Mouse (Mus musculus): Measurements from ENCODE around the gene Mki67.
"Not testable (repeated sequence)": the region's sequence is repeated elsewhere in the genome, so short reads cannot be mapped to it uniquely, and the experiment has no call there.

Mki67 gene

DNA sequence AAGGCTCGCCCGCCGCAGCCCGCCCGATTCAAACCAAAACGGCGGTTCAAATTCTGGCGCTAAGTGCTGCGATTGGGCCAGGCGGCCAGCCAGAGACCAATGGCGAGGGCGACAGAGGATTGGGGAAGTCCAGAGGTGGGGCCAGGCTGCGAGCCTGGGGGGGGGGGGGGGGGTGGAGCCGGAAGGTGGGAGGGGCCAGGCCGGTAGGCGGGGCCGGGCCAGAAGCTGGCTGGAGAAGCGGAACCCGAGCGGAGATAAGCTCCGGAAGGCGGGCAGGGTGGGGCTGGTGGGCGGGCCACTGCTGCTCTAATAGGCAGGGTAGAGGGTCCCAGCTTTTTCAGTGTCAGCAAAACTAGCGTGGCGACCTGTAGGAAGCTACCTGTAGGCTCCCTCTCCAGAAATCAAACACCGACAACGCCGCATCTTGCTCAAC lies 300 bp upstream of the Mki67 start:
- peak; percentile 49 for DNase-seq

DNA sequence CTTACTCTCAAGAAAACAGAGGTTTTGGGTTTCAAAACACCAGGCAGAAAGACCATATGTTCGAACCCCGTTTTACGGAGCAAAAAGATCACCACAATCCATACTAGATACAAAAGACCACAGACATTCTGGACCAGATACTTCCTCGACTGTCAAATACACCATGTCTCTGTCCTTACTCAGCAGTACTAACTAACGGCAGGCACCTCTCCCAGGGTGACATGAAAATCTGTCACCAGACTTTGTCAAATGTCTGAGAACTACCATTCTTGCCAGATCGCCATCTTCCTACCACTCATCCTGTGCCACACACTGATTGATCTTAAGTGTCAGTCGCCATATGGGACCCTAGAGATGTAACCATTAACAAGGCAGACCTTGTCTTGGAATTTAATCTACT lies 995 bp downstream of the Mki67 start:
- no peak for DNase-seq

DNA sequence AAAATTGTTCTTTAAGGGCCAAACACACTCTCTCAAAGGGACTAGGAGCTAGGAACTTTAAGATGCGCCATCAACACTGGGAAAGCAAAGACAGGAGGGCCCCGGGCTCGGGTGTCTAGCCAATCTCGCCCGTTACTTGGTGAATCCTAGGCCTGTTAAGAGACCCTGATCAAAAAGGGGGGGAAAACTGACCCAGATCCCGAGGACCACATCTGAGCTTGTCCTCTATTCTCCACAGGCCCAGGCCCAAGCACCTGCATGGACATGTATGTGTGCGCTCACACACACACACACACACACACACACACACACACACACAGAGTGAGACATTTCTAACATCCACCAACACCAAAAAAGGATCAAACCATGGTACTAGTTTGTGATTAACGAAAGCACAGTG lies 2.8 kb downstream of the Mki67 start:
- DNase-seq: no peak

DNA sequence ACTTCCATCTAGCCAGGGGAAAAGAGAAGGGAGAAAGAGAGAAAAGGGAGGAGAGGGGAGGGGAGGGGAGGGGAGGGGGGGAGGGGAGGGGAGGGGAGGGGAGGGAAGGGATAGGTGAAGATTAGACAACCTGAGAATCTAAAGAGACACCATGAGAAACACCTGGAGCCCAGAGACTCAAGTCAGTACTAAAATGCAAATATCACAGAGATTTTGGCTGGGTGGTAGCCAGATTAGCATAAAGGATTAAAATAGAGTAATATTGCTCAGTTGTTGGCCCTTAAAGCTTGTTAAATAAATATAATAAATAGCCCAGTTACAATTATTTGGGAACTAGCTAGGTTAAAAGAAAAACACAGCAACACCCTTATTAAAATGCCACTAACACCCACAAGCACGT lies 3.6 kb downstream of the Mki67 start:
- no peak for DNase-seq

DNA sequence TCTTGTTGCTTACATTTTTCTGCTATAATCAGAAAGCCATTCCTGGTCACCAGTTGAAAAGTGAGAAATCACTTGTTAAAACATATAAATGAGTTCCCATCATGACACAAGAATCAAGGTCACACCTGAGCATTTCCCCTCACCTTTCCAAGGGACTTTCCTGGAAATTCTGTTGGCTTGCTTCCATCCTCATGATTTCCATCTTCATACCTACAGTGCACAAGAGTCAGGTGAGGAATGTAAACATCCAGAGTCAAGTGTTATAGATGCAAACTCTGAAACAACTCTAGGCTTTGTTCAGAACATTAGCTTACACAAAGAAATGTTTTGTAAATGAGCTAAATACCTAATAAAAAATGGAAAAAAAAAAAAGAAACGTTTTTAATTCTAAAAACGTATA lies 5.5 kb downstream of the Mki67 start:
- no peak for DNase-seq

DNA sequence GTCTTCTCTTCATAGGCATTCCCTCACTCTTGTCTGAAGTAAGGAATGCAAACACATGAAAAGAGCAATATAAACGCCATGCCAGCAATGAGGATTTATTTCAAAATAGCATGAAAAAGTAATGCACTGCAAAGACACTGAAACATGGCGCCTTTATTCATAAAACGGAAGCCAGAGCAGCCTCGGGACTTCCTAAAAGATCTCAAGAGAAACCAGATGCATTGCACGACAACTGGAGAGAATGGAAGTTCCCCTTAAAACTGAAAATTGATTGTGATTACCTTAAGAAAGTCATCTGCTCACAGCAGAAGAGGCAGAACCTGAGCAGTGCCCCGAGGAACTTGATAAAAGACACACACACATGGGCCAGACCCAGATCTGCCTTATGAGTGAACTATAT lies 10.4 kb downstream of the Mki67 start:
- DNase-seq: no peak

DNA sequence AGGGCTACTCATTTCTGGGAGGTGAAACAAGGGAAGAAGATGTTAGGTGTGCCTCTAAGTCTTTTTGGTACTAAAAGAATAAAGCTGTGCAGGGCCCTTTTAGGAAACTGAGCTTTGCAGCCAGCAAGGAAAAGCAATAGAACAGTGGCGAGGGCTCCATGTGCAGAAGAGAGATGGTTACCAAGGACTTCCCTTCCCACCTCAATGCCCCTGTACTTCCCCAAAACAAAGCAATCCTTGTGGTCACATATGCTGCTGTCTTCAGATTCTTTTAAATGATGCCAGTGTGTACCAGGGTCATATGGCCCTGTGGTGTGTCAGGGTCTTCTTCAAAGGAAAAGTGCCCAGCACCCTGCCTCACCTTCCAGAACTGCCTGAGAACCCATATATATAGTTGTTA lies 11.1 kb downstream of the Mki67 start:
- no peak for DNase-seq

DNA sequence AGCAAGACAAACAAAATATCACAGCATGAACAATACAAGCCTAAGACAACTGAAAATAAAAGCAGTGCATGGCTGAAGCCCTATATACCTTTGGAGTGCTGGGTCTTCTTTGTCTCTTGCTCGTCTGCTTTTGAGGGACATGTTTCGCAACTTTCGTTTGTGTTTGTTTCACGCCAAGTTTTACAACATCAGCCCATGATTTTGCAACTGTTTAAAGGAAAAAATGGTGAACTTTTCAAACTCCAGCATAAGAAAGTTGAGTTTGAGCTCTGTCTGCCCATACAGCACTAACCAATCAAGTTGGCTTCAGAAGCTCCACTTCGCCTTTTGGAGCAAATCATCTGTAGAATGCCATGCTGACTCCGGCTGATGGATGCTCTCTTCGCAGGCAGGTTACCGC lies 11.9 kb downstream of the Mki67 start:
- DNase-seq: no peak

DNA sequence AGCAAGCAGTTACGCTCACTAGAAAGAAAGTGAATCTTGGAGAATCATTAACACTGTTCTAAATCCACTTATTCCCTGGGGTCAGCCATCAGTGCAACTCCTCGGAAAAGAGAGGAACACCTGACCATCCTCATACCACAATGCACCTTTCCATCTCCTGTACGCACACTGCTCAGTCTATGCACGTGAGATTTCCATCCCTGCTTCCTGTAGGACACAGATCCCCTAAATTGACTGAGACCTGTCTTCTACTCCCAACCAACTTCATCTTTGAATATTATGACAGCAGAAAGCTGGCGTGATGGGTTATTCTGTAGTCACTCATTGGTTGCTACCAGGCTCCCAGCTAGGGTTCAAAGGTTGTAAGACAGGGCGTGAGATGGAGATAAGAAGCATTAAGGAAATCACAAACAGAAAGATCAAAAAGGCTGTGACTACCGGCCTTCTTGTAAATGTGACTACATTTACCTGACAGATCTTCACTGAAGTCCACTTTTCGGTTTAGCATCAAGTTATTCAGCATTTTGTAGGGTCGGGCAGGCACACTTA lies 12.5 kb downstream of the Mki67 start:
- no peak for DNase-seq

DNA sequence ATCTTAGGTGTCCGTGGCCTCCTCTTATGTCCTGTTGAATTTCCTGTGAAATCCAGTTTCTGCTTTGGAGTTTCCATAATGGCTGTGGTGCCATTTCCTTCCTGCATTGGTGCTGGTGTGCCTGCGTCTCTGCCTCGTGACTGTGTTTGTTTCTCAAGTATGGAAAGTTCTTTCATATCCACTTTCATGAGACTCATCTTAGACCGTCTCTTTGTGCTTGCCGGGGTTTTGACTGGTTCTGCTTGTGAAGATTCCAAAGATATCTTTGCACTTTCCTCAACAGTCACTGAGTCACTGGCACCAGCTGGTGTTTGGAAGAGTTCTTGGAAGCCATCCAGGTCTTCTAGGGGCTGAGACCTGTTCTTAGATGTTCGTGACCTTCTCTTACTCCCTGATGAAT lies 16.8 kb downstream of the Mki67 start:
- DNase-seq: not testable (repeated sequence)

DNA sequence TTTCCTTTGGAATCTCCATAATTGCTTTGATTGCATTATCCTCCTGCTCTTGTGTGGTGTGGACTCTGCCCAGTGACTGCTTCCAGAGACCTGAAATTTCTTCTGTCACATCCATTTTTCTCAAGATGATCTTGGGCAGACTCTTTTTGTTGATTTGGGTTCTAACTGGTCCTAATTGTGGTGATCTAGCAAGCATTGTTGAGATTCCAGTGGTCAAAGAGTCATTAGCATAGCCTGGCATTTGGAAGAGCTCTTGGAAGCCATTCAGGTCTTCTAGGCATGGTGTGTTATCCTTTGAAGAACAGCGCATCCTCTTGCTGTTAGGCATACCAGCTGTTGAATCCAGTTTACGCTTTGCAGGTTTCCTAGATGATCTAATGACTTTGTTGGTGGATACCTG lies 17.8 kb downstream of the Mki67 start:
- DNase-seq: no peak

DNA sequence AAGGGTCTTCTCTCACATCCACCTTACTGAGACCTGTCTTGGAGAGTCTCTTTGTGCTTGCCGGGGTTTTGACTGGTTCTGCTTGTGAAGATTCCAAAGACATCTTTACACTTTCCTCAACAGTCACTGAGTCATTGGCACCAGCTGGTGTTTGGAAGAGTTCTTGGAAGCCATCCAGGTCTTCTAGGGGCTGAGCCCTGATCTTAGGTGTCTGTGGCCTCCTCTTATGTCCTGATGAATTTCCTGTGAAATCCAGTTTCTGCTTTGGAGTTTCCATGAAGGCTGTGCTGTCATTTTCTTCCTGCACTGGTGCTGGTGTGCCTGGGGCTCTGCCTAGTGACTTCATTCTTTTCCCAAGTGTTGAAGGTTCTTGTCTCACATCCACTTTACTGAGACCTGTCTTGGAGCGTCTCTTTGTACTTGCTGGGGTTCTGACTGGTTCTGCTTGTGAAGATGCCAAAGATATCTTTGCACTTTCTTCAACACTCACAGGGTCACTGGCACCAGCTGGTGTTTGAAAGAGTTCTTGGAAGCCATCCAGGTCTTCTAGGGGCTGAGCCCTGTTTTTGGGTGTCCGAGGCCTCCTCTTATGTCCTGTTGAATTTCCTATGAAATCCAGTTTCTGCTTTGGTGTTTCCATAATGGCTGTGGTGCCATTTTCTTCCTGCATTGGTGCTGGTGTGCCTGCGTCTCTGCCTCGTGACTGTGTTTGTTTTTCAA lies 19.0 kb downstream of the Mki67 start:
- not testable (repeated sequence) for DNase-seq

DNA sequence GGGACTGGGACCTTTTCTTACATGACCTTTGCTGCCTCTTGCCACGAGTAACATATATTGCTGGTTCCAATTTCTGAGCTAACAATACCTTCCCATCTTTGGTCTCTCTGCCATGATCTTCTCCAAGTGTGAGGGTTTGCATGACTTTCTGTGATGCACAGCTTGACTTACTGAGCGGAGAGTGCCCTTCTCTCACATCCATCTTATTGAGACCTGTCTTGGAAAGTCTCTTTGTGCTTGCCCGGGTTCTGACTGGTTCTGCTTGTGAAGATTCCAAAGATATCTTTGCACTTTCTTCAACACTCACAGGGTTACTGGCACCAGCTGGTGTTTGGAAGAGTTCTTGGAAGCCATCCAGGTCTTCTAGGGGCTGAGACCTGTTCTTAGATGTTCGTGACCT lies 20.0 kb downstream of the Mki67 start:
- DNase-seq: no peak

DNA sequence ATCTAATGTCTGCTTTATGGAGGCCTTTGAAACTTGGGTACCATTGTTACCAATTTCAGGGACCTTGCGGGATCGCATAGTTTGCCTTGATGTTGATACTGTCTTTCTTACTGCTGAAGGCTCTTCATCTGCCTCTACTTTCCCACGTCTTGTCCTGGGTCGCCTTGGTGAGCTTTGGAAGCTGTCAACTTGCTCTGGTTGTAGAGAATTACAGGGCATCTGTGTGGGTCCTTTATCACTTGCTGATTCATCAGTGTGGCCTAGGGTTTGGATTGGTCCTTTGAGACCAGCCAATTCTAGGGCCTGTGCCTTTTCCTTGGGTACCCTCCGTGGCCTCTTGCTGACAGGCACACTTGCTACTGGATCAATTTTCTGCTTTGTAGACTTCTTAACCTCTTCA lies 21.4 kb downstream of the Mki67 start:
- no peak for DNase-seq

DNA sequence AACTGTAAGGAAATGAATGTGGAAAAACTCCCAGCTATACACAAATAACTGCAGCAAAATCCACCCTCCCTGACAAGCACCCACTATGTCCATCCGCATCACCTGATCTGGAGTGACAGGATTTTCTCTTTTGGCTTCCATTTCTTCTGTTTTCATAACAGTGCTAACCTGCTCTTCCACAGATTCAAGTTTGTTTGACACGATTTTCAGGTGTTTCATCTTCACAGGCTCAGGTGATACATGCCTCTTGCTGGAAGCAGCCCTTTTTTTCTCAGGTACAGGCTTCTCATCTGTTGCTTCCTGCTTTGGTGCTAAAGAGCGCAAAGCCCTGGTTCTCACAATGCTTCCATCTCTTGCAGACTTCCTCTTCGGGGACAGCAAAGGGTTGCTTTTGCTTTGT lies 22.0 kb downstream of the Mki67 start:
- DNase-seq: no peak

DNA sequence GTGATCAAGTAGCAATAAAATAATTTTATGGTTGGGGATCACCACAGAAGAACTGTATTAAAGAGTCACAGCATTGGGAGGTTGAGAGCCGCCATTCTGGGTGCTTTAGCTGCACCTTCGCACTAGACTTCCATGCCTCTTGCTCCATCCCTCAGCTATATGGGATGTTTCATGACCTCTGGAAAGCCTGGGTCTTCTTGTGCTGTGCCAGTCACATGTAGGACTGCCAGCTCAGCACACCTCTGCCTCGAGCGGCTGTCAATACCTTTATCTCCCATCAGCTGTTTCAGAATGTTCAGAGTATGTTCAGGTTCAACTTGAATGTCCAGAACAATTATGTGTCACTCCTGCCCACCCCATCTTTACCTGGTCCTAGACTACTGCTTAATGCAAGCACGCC lies 24.2 kb downstream of the Mki67 start:
- no peak for DNase-seq

DNA sequence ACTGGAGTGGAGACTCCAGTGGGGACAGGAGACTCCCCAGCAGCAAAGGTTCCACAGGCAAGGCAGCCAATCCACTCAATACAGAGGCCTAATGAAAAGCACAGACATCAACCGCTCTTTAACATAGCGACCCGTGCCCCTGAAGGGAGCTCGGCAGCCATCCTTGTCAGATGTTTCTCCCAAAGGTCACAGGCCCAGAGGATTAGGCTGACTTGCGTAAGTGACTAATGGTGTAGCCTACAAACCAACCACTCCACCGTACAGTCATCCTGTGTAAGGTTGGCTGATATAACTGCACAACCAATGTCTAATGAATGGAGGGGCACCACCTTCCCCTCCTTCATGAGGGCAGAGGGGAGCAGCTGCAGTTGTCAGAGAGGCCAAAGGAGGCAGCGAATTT lies 26.8 kb downstream of the Mki67 start:
- no peak for DNase-seq

DNA sequence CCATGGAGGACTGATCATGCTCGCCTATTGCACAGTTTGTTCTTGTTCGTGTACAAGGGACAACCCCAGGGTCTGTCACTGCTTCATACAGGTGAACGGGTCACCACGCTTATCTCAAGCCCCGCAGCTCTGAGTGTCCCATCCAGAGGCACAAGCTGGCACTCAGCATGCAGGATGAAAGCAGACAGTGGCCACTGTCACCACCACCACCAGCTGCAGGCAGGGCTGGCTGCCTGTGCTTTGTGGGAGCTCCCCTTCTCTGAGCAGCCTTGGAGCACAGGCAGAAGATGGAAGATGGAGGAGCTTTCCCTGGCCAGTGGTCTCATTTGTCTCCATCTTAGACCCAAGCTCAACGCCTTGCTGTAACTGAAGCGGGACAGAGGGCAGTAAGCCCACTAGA lies 31.2 kb downstream of the Mki67 start:
- DNase-seq: no peak

DNA sequence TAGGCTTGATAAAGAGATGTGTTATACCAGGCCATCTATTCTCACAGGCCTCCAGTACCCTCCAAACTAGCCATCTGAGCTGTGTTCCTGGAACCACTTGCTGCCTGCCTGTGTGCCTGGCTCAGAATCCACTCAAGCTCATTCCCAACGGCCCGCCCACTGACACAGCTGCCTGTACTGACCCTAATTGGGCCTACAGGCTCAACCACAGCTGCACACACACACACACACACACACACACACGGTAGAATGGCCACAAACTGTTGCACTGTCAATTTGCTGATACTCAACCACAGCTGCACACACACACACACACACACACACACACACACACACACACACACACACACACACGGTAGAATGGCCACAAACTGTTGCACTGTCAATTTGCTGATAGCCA lies 32.1 kb downstream of the Mki67 start:
- DNase-seq: not testable (repeated sequence)

DNA sequence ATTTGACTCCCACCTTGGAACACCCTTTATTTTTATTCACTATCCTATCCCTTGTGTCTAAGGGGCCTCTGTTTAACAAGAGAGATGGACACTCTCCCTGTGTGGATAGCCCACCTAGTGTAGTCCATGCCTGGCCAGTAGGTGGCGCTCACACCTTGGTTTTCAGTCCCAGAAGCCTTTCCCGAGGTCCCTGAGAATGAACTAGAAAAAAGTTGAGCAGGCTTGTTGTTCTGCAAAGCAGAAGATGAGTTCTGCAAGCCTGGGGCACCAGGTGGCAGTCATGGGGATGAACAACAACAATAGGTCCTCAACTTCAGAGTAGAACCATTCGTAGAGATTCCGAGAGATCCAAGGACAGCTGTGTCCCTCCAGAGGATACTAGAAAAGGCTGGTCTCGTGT lies 35.8 kb downstream of the Mki67 start:
- DNase-seq: no peak

DNA sequence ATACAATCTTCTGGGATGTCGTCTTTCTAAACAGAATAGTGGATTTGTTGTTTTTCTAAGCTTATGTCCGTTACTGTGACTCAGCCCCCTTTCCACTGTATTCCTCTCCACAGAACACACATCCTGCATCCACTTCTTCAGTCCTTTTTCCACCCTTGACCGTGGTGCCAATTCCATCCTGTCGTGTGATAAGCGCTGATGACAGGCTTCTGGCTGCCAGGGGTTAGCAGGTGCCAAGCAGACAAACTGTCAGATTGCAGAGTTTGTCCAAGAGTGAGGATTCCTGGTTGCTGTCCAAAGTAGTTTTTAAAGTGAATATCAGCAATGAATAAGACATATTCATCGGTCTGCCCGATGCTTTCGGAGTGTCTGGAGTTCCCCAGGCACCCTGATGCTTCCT lies 39.4 kb downstream of the Mki67 start:
- DNase-seq: no peak

DNA sequence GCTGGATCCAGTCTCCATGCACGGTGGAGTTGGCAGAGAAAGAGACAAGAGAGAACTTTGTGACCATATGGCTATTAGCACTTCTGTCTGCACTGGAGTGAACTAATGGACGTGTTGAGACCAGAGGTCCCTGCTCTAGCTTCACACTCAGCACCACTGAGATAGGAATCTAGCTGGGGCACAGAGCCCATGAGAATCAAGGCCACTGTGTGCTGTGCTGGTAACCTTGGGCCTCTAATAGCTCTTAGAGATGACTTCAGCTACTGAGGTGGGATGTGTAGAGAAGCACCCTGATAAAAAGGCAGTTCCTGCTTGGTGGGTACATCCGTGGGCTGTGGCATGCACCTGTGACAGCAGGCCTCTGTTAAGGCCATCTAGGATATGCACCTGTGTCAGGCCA lies 42.6 kb downstream of the Mki67 start:
- DNase-seq: no peak

DNA sequence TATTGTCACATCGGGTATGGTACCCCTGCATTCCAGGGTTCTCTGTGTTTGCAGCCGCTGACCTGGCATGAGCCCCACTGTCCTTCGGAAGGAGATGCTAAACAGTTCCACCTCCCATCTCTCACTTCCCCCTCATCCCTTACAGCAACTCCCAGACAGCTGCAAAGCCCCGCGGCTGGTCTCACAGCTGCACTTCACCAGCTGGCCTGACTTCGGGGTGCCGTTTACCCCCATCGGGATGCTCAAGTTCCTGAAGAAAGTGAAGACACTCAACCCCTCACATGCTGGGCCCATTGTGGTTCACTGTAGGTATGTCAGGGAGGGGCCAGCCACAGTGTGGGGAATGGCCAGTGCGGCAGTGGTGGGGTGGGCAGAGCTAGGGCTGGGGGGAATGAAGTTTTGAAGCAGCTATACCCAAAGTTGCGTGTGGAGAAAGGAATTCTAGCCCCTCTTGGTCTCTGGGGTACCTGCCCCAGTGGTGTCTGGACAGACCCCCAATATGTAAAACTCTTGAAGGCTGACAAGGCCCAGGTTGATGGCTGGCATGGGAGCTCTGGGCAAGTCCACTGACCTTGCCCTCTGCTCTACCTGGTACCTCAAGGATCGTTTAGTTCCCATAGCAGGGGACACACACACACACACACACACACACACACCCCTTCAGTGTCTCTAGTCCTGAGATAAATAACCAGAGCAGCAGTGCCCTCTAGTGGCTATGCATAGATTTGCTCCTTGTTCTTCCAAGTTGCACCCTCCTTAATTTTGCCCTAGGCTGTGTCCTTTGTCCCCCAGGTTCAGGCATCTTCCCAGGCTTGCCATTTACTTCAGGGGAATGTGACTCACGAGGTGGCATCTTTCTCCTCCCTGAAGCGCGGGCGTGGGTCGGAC lies 47.1 kb downstream of the Mki67 start:
- DNase-seq: peak; percentile 45

DNA sequence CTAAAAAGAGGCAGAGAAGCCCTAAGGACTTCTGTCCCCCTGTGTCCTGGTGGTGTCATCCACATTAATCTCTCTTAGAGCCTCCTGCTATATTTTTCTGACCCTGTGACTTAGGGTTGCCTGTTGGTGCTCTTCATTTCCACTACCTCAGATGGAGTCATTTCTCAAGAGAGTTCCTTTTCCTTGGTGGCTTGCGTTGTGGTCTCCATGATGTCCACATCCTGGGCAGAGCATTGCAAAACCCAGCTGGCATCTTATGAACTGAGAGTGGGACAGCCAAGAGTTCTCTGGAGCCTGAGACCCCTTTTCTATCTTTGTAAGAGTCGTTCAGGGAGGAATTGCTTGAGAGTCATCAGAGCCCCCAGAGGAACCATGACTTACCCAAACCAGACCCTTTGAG lies 49.8 kb downstream of the Mki67 start:
- no peak for DNase-seq

Data from cerebellum, adult 11-12 months (tissue).